Mouse (Mus musculus) brain, embryonic 18.5 days (tissue): ENCODE measurements around the gene Nlrp4b.
"Not testable (repeated sequence)": the region's sequence is repeated elsewhere in the genome, so short reads cannot be mapped to it uniquely, and the experiment has no call there.

ENCODE experiments used
- DNase-seq: peaks from one replicate; pipeline ENCODE4 v3.0.0-alpha.2; 2012; ENCODE audit warnings: low read depth, low spot score

Gene Nlrp4b

GRCm38 (mm10) chr7:10687489-10687888 lies at the start of gene Nlrp4b:
Nlrp4b (plus strand) TSS chr7:10687789.
- no peak for DNase-seq

- no peak for DNase-seq
Observed at GRCm38 (mm10) chr7:10754264-10754663, 66.7 kb downstream of the Nlrp4b start, which contains the start of gene Vmn1r71. Vmn1r71 (minus strand) TSS chr7:10754364.

- DNase-seq: not testable (repeated sequence)
Observed at GRCm38 (mm10) chr7:10757551-10757950, 70.0 kb downstream of the Nlrp4b start.
